Mouse (Mus musculus) liver, adult 2 months (tissue): ENCODE data around the gene Sacs. TPM values are rescaled to one million over a fixed set of nuclear protein-coding genes. Genes with fewer than 3 reads are reported as not detected.
A peak's percentile ranks its signal among the peaks of the same experiment; 100 is the strongest.
"Not testable (repeated sequence)": the region's sequence is repeated elsewhere in the genome, so short reads cannot be mapped to it uniquely, and the experiment has no call there.

Experiments
- DNase-seq: peaks from one replicate; pipeline ENCODE4 v3.0.0-alpha.2; 2011; ENCODE audit warnings: low read depth, low spot score; ENCODE audit errors: extremely low read depth
- H3K27ac ChIP-seq: fragments of 200-500 bp; replicated peaks from 2 replicates; pipeline ENCODE4 v1.5.1; 2012; ENCODE audit warnings: low read depth, mild to moderate bottlenecking, control low read depth, inconsistent platforms, low read length; ENCODE audit not compliant: insufficient read depth
- H3K27me3 ChIP-seq: fragments of 200-500 bp; 2 replicates; pipeline ENCODE4 v1.6.1; 2012; ENCODE audit warnings: mild to moderate bottlenecking, moderate library complexity, low read length, inconsistent platforms; ENCODE audit not compliant: control insufficient read depth, insufficient read depth
- H3K36me3 ChIP-seq: fragments of 200-500 bp; 2 replicates; pipeline ENCODE4 v1.6.1; 2012; ENCODE audit warnings: low read length, inconsistent platforms; ENCODE audit not compliant: control insufficient read depth, insufficient read depth
- H3K4me1 ChIP-seq: fragments of 200-500 bp; 2 replicates; pipeline ENCODE4 v1.6.1; 2011; ENCODE audit warnings: low read length; ENCODE audit not compliant: control insufficient read depth, insufficient read depth
- H3K4me3 ChIP-seq: fragments of 200-500 bp; 2 replicates; pipeline ENCODE4 v1.5.1; 2011; ENCODE audit warnings: low read depth, mild to moderate bottlenecking, control low read depth, low read length, moderate library complexity; ENCODE audit not compliant: insufficient read depth
- H3K79me2 ChIP-seq: fragments of 200-500 bp; 2 replicates; pipeline ENCODE4 v1.6.1; 2012; ENCODE audit warnings: inconsistent platforms, mild to moderate bottlenecking, low read length, moderate library complexity; ENCODE audit not compliant: control insufficient read depth, insufficient read depth
- H3K9ac ChIP-seq: fragments of 200-500 bp; 2 replicates; pipeline ENCODE4 v1.6.1; 2012; ENCODE audit warnings: low read depth, mild to moderate bottlenecking, control low read depth, inconsistent platforms, low read length
- CTCF ChIP-seq: fragments of 200-500 bp; IDR thresholded peaks from 2 replicates; pipeline ENCODE4 v1.5.1; 2011; ENCODE audit warnings: low read depth, low read length, control low read depth
- POLR2A ChIP-seq: fragments of 200-500 bp; IDR thresholded peaks from 2 replicates; pipeline ENCODE4 v1.6.1; 2011; ENCODE audit warnings: low read length, control low read depth; ENCODE audit not compliant: insufficient read depth; ENCODE audit errors: extremely low read depth
- WGBS: fragments of 180-500 bp; shearing (Covaris S2); methylation state at CpG from one replicate; pipeline ENCODE4 v1.1.7; 2018; 5-methylcytosine and 5-hydroxymethylcytosine counted together
- polyA plus RNA-seq: library from polyadenylated mRNA; depleted of rRNA; stranded (reverse); fragments of >200 nt; gene quantifications from 2 replicates; pipeline ENCODE4 v1.2.3, GENCODE M21; 2012
- total RNA-seq: library from RNA; depleted of rRNA; stranded (reverse); fragments of >200 nt; gene quantifications from 2 replicates; pipeline ENCODE4 v1.2.3, GENCODE M21; 2014

Gene Sacs
- total and polyA plus RNA-seq, 2 experiments, result 0.06 to 1.8 TPM

DNA sequence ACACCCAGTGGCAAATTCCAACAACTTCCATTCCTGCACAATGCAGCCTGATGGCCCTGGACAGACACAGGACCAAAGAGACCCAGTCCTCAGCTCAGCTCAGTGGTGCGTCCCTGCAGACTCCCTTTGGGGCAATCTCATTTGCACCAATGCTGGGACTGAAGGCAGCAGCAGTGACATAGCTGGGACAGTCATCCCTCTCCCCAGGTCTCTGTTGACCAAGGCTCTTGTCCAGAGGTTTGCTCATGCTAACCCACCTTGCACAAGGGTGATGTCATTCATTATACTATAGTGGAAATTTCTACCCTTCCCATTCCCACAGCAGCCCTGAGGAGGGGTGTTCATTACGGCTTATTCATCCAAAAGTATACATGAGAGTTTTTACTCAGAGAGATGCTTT is 29.6 kb upstream of the Sacs start:
- H3K36me3 ChIP-seq, result no peaks in the 10 kb centered on the region
- DNase-seq, result no peak
- no peaks in the 10 kb centered on the region for H3K79me2 ChIP-seq
- H3K4me3 ChIP-seq, result no peak overlapping the region
- H3K27me3 ChIP-seq, result no peaks in the 10 kb centered on the region
- no peak overlapping the region for H3K27ac ChIP-seq
- H3K4me1 ChIP-seq, result no peaks in the 10 kb centered on the region
- WGBS, result 94% methylated on average over 2 of the region's 2 CpGs
- TF ChIP-seq POLR2A, result no peak
- TF ChIP-seq CTCF, result no peak
- no peak overlapping the region for H3K9ac ChIP-seq

DNA sequence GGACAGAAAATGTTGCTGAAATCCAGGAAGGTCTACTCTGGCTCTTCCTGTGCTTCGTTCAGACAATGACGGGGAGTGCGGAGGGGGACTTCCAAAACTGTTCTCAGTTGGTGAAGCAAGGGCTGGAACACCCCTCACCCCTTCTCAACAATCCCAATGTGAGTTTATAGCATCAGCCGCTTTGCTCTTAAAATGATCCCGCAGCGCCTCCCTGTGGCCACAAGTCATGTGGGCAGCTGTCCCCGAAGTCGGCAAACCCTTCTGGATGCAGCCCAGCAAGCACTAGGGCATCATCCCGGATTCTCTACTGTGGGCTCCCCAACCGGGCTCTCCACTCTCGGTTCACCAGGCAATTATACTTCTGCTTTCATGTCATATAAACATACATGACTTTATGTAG is 25.9 kb upstream of the Sacs start:
- Histone ChIP-seq H3K4me1 (no peaks in the 10 kb centered on the region), H3K27me3 (no peaks in the 10 kb centered on the region), H3K4me3 (no peak overlapping the region), H3K79me2 (no peaks in the 10 kb centered on the region), H3K36me3 (no peaks in the 10 kb centered on the region), H3K9ac (no peak overlapping the region), H3K27ac (no peak overlapping the region)
- DNase-seq, result peak; percentile 43
- TF ChIP-seq CTCF (peak; percentile 92), POLR2A (no peak)
- 8% methylated on average over 11 of the region's 11 CpGs for WGBS

DNA sequence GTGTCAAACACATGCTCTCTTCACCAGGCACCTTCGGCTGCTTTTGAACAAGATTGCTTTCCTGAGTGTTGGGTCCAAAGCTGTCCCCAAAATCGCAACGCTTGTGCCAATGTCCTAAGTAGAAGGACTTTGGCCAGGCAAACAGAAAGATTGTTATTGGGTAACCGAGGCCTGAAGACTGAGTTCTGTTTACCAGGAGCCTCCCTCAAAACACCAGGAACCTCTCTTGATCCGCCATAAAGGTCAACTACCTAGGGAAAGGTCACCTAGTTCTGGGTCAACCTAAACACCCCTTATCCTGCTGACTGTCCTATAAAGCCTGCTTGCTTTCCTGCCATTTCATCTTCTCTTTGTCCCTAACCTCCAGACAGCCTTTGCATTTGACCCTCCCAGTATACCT is 13.5 kb upstream of the Sacs start:
- peak; percentile 98 for DNase-seq
- no peaks in the 10 kb centered on the region for H3K27me3 ChIP-seq
- peak overlapping the region; percentile 82 for H3K27ac ChIP-seq
- H3K4me3 ChIP-seq, result no peak overlapping the region
- H3K4me1 ChIP-seq, result peaks cover 11% of the 10 kb centered on the region
- 29% methylated on average over 5 of the region's 5 CpGs for WGBS
- TF ChIP-seq CTCF, result no peak
- TF ChIP-seq POLR2A, result no peak
- H3K9ac ChIP-seq, result no peak overlapping the region
- H3K36me3 ChIP-seq, result no peaks in the 10 kb centered on the region
- no peaks in the 10 kb centered on the region for H3K79me2 ChIP-seq

DNA sequence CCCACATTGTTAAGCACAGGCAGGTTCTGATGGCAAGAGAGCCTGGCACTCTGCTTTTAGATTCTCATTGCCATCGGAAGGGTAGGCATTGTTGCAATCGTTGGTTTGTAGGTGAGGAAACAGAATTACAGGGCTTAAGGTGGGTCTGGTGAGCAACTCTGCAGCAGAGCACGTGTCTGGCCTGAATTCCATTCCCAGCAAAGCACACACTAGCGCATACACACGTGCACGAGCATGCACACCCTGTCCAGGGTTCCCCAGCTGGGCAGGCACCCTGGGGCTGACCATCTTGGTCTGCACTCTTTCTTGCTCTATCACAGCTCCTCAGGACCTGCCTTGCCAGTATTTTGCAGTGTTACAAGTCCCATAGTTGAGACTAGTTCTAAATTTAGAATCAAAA is 13.1 kb upstream of the Sacs start:
- Histone ChIP-seq H3K9ac (no peak overlapping the region), H3K27me3 (no peaks in the 10 kb centered on the region), H3K4me1 (peaks cover 11% of the 10 kb centered on the region), H3K27ac (peak overlapping the region; percentile 82), H3K79me2 (no peaks in the 10 kb centered on the region), H3K36me3 (no peaks in the 10 kb centered on the region), H3K4me3 (no peak overlapping the region)
- DNase-seq, result peak; percentile 80
- WGBS, result 33% methylated on average over 6 of the region's 6 CpGs
- TF ChIP-seq CTCF (no peak), POLR2A (no peak)

DNA sequence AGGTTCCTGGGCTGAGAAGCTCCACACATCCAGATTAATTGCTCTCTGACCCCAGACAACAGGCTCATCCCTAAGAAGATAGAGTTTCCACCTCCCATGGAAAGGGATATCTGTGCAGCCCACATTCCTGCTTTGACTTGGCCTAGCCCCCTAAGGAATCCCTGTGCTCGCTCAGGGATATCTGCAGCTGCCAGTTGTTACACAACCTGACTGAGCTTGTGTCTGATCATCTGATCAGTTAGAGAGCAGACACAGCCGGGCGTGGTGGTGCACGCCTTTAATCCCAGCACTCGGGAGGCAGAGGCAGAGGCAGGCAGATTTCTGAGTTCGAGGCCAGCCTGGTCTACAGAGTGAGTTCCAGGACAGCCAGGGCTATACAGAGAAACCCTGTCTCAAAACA is 10.9 kb upstream of the Sacs start:
- H3K9ac ChIP-seq, H3K27ac ChIP-seq, H3K27me3 ChIP-seq, DNase-seq, H3K36me3 ChIP-seq, H3K4me3 ChIP-seq, H3K79me2 ChIP-seq: not testable (repeated sequence)
- peaks cover 11% of the 10 kb centered on the region for H3K4me1 ChIP-seq
- 77% methylated on average over 6 of the region's 6 CpGs for WGBS

DNA sequence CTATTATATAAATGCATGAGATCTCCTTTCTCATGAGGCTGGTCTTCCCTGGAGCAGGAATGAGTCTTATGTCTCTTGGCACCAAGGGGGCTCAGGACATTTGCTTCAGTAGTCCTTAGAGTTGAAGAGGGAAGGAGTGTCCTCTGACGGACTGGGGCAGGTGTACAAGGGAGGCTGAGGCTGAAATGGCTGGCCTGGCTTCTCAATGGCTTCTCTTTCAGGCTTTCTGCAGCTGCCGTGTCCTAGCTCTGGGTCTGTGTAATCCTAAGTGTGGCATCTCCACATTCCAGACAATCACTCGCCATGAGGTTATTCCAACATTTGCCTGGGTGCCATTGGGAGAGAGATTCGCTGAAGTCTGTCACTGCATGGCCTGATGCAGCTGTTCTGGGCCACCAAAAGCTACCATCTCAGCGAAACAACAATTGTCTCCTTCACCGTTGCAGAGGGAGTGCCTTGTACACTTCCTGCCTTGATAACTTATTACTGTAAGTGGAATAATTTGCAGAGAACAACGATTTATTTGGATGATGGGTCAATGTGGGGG is 9.2 kb upstream of the Sacs start:
- no peak overlapping the region for H3K27ac ChIP-seq
- no peak overlapping the region for H3K9ac ChIP-seq
- no peaks in the 10 kb centered on the region for H3K36me3 ChIP-seq
- peaks cover 9% of the 10 kb centered on the region for H3K4me1 ChIP-seq
- no peak for DNase-seq
- no peaks in the 10 kb centered on the region for H3K27me3 ChIP-seq
- no peaks in the 10 kb centered on the region for H3K79me2 ChIP-seq
- WGBS, result 82% methylated on average over 7 of the region's 7 CpGs
- H3K4me3 ChIP-seq, result no peak overlapping the region
- TF ChIP-seq CTCF (no peak), POLR2A (no peak)
